ENCODE assay signal across 11 mouse cellular contexts in the genomic region with DNA sequence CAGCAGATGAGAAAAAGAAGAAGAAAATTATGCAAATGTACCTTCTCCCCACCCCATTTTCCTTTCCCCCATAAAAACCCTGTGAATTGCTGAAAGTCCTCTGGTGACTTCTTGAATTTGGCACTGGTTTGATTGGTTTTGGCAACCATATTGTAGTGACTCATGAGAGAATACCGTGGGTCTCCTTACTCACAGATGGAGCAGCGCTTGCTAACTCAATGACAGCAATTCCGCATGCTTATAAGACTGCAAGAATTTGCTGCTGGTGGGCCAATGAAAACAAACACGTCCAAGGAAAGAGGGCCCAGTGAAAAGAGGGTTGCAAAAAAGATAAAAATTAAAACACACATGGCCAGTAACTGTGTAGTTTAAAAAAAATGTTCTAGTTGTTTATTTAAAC.
DNase-seq lines count a peak whose midpoint lies in the region; ATAC-seq and TF ChIP-seq lines count a peak whose summit lies in the region.
"Had no signal": no experiment of that assay in that cellular context is flagged by ENCODE, and none has a peak within 500 bp of the region (broad histone marks: within the 10 kb centered on the region; RNA-seq: fewer than 3 reads in every experiment).

No protein-coding gene starts in this region.

- no peaks in the 10 kb centered on the region for H3K27me3 ChIP-seq in lung, embryonic 14.5 days (ENCODE audit: insufficient read depth, low read length)
- H3K27me3 ChIP-seq: midbrain, embryonic 13.5 days had no signal

- no peaks in the 10 kb centered on the region for H3K36me3 ChIP-seq in lung, embryonic 14.5 days (ENCODE audit: insufficient read depth)
- H3K36me3 ChIP-seq: midbrain, embryonic 13.5 days had no signal

- TF ChIP-seq CTCF in lung, embryonic 14.5 days (IDR thresholded peaks at IDR 0.05; ENCODE audit: low read depth), result no peak

- intact Hi-C loops in heart, postnatal 36 days (cut with DNase I), result no loop called here

- H3K4me3 ChIP-seq in lung, embryonic 14.5 days (ENCODE audit: low read depth, low read length), result no peak overlapping the region
- H3K4me3 ChIP-seq: erythroblast, embryonic 14.5 days; midbrain, embryonic 13.5 days had no signal

- no peaks in the 10 kb centered on the region; the same call in 1 of the 2 replicates for H3K9me3 ChIP-seq in lung, embryonic 14.5 days (ENCODE audit: low read depth, low read length)
- H3K9me3 ChIP-seq: midbrain, embryonic 13.5 days had no signal

- H3K4me2 ChIP-seq in lung, embryonic 14.5 days, result no peak overlapping the region
- H3K4me2 ChIP-seq: midbrain, embryonic 13.5 days had no signal

- no peak overlapping the region for H3K27ac ChIP-seq in lung, embryonic 14.5 days (ENCODE audit: low read depth)
- H3K27ac ChIP-seq: midbrain, embryonic 13.5 days had no signal

- no peaks in the 10 kb centered on the region for H3K4me1 ChIP-seq in lung, embryonic 14.5 days (ENCODE audit: insufficient read depth)
- H3K4me1 ChIP-seq: midbrain, embryonic 13.5 days had no signal

- peak; percentile 60; the same call in 1 of the 2 replicates for ATAC-seq in lung, embryonic 14.5 days (ENCODE audit: insufficient read depth)
- ATAC-seq: midbrain, embryonic 13.5 days had no signal

- no peak overlapping the region for H3K9ac ChIP-seq in lung, embryonic 14.5 days
- H3K9ac ChIP-seq: midbrain, embryonic 13.5 days had no signal

- WGBS in lung, embryonic 14.5 days, result 51% methylated on average over 4 of the region's 4 CpGs

- peak; percentile 72 for DNase-seq in adrenal gland, adult 2 months
- DNase-seq in adrenal gland, postnatal 25 days, result no peak
- DNase-seq in lung, embryonic 14.5 days, result peak; percentile 50
- no peak for DNase-seq in lung, postnatal 4 days
- peak; percentile 23 to 25 for DNase-seq in heart, postnatal 36 days
- DNase-seq in lung, postnatal 14 days, result peak; percentile 21
- no peak for DNase-seq in embryo, embryonic 9.5 days (ENCODE audit: extremely low spot score)
- DNase-seq in c-Kit-positive CD71-positive TER-119-positive erythroid progenitor cells, embryonic 14.5 days (ENCODE audit: low spot score), result no peak
- DNase-seq: B cell, adult 2 months had no signal

Comparison
In these comparisons a context has a peak if more than half of its experiments do, and no peak if none do; other contexts are left out.
1. DNase-seq: peak in adrenal gland, adult 2 months (single experiment), lung, embryonic 14.5 days (single experiment), heart, postnatal 36 days (2 of 2) and lung, postnatal 14 days (single experiment); none in adrenal gland, postnatal 25 days (single experiment), lung, postnatal 4 days (0 of 2), embryo, embryonic 9.5 days (single experiment) and c-Kit-positive CD71-positive TER-119-positive erythroid progenitor cells, embryonic 14.5 days (single experiment).